Mouse (Mus musculus) stomach, embryonic 16.5 days (tissue): Measurements from ENCODE around the gene Tmem150b. TPM values are rescaled to one million over a fixed set of nuclear protein-coding genes. Genes with fewer than 3 reads are reported as not detected.
A peak's percentile ranks its signal among the peaks of the same experiment; 100 is the strongest.

Experiments
- ATAC-seq: fragments of 200-750 bp; cut with Nextera tagmentation; 2 replicates; pipeline ENCODE4 v1.8.0; 2017; ENCODE audit warnings: moderate number of reproducible peaks, moderate TSS enrichment; ENCODE audit not compliant: insufficient read depth, low FRiP score
- H3K27ac ChIP-seq: fragments of 300-500 bp; sonication (generic); 2 replicates; pipeline ENCODE4 v1.5.1; 2014; ENCODE audit warnings: low read length
- H3K27me3 ChIP-seq: fragments of 300-500 bp; sonication (generic); 2 replicates; pipeline ENCODE4 v1.6.1; 2014; ENCODE audit warnings: low read length, control low read depth, mixed read lengths; ENCODE audit not compliant: control insufficient read depth, insufficient read depth
- H3K36me3 ChIP-seq: fragments of 300-500 bp; sonication (generic); 2 replicates; pipeline ENCODE4 v1.6.1; 2014; ENCODE audit warnings: low read length; ENCODE audit not compliant: control insufficient read depth, insufficient read depth
- H3K4me1 ChIP-seq: fragments of 300-500 bp; sonication (generic); 2 replicates; pipeline ENCODE4 v1.6.1; 2014; ENCODE audit warnings: low read length, control low read depth, mixed read lengths; ENCODE audit not compliant: control insufficient read depth, insufficient read depth
- H3K4me2 ChIP-seq: fragments of 300-500 bp; sonication (generic); 2 replicates; pipeline ENCODE4 v1.6.1; 2014; ENCODE audit warnings: low read depth, low read length, mixed read lengths
- H3K4me3 ChIP-seq: fragments of 300-500 bp; sonication (generic); replicated peaks from 2 replicates; pipeline ENCODE4 v1.5.1; 2014; ENCODE audit warnings: mild to moderate bottlenecking, low read length
- H3K9ac ChIP-seq: fragments of 300-500 bp; sonication (generic); 2 replicates; pipeline ENCODE4 v1.6.1; 2014; ENCODE audit warnings: low read length
- H3K9me3 ChIP-seq: fragments of 300-500 bp; sonication (generic); replicated peaks from 2 replicates; pipeline ENCODE4 v1.6.1; 2016; ENCODE audit warnings: low read length, control low read depth; ENCODE audit not compliant: control insufficient read depth
- WGBS: fragments of 180-500 bp; shearing (Covaris S2); extraction: QIAGEN DNeasy Blood & Tissue Kit; methylation state at CpG from one replicate; pipeline ENCODE4 v1.1.7; 2014; 5-methylcytosine and 5-hydroxymethylcytosine counted together
- polyA plus RNA-seq: library from polyadenylated mRNA; unstranded; fragments of >200 nt; fragmentation: Nextera tagmentation; extraction: Ambion mirVana; gene quantifications from 2 replicates; pipeline ENCODE4 v1.2.1, GENCODE M21; 2015

The Tmem150b gene
- polyA plus RNA-seq, 1 experiment from 2014 or later = 0.76 TPM

- 60% methylated on average over 7 of the region's 7 CpGs for WGBS
- Histone ChIP-seq H3K9me3 (no peaks in the 10 kb centered on the region), H3K4me1 (no peaks in the 10 kb centered on the region), H3K36me3 (peaks cover 9% of the 10 kb centered on the region; the same call in 1 of the 2 replicates), H3K27me3 (no peaks in the 10 kb centered on the region), H3K27ac (peak overlapping the region; percentile 2; the same call in 1 of the 2 replicates), H3K4me3 (no peak overlapping the region), H3K4me2 (no peak overlapping the region), H3K9ac (no peak overlapping the region)
- ATAC-seq = peak; percentile 70; the same call in 1 of the 2 replicates
Measured at GRCm38 (mm10) chr7:4675200-4675599, 49.8 kb downstream of the Tmem150b start.

DNA sequence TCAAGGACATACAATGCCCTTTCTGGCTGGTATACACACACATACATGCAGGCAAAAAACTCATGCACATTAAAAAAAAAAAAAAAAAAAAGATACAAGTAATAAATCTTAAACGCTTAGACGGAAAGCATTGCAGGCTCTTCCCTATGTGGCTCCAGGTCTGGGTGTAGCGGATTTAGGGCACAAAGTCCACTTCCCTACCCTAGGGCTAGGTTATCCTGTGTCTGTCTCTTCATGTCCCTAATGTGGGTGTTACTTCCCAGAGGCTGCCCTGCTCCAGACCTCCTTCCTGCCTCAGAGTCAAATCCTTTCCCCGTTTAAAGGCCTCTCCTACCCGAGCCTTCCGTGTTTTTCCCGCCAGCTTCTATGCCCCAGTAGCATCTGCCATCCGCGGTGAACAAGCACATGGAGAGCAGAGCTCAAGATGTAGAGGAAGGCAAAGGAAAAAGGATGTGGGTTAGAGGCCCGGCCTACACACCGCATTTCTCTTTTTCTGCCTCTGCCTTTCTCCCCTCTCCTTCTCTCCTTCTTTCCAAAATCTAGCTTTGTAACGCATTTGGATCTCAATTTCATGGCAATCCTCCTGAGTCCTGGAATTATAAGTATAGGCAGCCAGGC, 50.8 kb downstream of the Tmem150b start:
- H3K4me1 ChIP-seq = no peaks in the 10 kb centered on the region
- H3K4me3 ChIP-seq = no peak overlapping the region
- no peak for ATAC-seq
- H3K27me3 ChIP-seq = no peaks in the 10 kb centered on the region
- H3K4me2 ChIP-seq = no peak overlapping the region
- no peaks in the 10 kb centered on the region for H3K9me3 ChIP-seq
- 83% methylated on average over 12 of the region's 12 CpGs for WGBS
- peak overlapping the region; percentile 2 for H3K27ac ChIP-seq
- peaks cover 9% of the 10 kb centered on the region; the same call in 1 of the 2 replicates for H3K36me3 ChIP-seq
- no peak overlapping the region for H3K9ac ChIP-seq

- Histone ChIP-seq H3K4me1 (no peaks in the 10 kb centered on the region), H3K9ac (no peak overlapping the region), H3K27ac (peak overlapping the region; percentile 40), H3K27me3 (no peaks in the 10 kb centered on the region), H3K36me3 (peaks cover 9% of the 10 kb centered on the region; the same call in 1 of the 2 replicates), H3K4me3 (no peak overlapping the region), H3K9me3 (no peaks in the 10 kb centered on the region), H3K4me2 (no peak overlapping the region)
- WGBS = 76% methylated on average over 4 of the region's 4 CpGs
- ATAC-seq = no peak
Measured at GRCm38 (mm10) chr7:4671956-4672355, 53.1 kb downstream of the Tmem150b start.

GRCm38 (mm10) chr7:4670655-4671255, 54.3 kb downstream of the Tmem150b start:
- Histone ChIP-seq H3K27me3 (no peaks in the 10 kb centered on the region), H3K4me2 (no peak overlapping the region), H3K4me3 (no peak overlapping the region), H3K4me1 (no peaks in the 10 kb centered on the region), H3K36me3 (0 out of 2 replicates have a peak, but pooled peaks cover 9% of the 10 kb centered on the region), H3K9me3 (no peaks in the 10 kb centered on the region), H3K27ac (no peak overlapping the region), H3K9ac (no peak overlapping the region)
- WGBS = 84% methylated on average over 8 of the region's 8 CpGs
- ATAC-seq = no peak

DNA sequence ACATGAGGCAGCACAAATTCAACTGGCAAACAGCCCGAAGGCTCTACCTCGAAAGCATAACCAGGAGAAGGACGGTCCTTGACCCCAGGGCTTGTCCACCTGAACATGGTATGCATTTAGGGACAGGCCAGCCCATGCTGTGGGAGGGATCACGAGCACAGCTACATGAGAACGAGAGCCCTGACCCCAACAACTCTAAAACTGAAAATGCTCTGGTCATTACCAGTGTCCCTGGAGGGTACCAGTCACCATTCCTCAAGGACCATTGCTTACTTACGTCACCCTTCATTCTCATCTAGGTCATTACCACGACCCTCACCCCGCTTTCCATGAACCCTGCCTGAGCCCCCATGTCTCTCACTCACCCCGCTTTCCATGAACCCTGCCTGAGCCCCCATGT, 55.9 kb downstream of the Tmem150b start:
- H3K36me3 ChIP-seq = 0 out of 2 replicates have a peak, but pooled peaks cover 9% of the 10 kb centered on the region
- 94% methylated on average over 9 of the region's 9 CpGs for WGBS
- no peak overlapping the region for H3K27ac ChIP-seq
- no peaks in the 10 kb centered on the region for H3K4me1 ChIP-seq
- H3K27me3 ChIP-seq = no peaks in the 10 kb centered on the region
- H3K4me2 ChIP-seq = no peak overlapping the region
- no peak overlapping the region for H3K4me3 ChIP-seq
- H3K9ac ChIP-seq = no peak overlapping the region
- ATAC-seq = no peak
- no peaks in the 10 kb centered on the region for H3K9me3 ChIP-seq

GRCm38 (mm10) chr7:4668506-4668905, 56.5 kb downstream of the Tmem150b start:
- H3K4me3 ChIP-seq = no peak overlapping the region
- H3K27me3 ChIP-seq = no peaks in the 10 kb centered on the region
- WGBS = 91% methylated on average over 8 of the region's 8 CpGs
- ATAC-seq = no peak
- no peak overlapping the region for H3K9ac ChIP-seq
- H3K27ac ChIP-seq = no peak overlapping the region
- H3K4me2 ChIP-seq = no peak overlapping the region
- 0 out of 2 replicates have a peak, but pooled peaks cover 9% of the 10 kb centered on the region for H3K36me3 ChIP-seq
- no peaks in the 10 kb centered on the region for H3K4me1 ChIP-seq
- H3K9me3 ChIP-seq = no peaks in the 10 kb centered on the region

- no peaks in the 10 kb centered on the region for H3K4me1 ChIP-seq
- H3K9ac ChIP-seq = no peak overlapping the region
- H3K36me3 ChIP-seq = 0 out of 2 replicates have a peak, but pooled peaks cover 8% of the 10 kb centered on the region
- H3K4me3 ChIP-seq = no peak overlapping the region
- 93% methylated on average over 5 of the region's 5 CpGs for WGBS
- no peaks in the 10 kb centered on the region for H3K27me3 ChIP-seq
- no peak overlapping the region for H3K27ac ChIP-seq
- no peak overlapping the region for H3K4me2 ChIP-seq
- ATAC-seq = no peak
- no peaks in the 10 kb centered on the region for H3K9me3 ChIP-seq
Measured at GRCm38 (mm10) chr7:4666871-4667270, 58.2 kb downstream of the Tmem150b start.

GRCm38 (mm10) chr7:4663742-4664141, 61.3 kb downstream of the Tmem150b start:
- H3K27me3 ChIP-seq = no peaks in the 10 kb centered on the region
- H3K36me3 ChIP-seq = no peaks in the 10 kb centered on the region
- WGBS = 82% methylated on average over 2 of the region's 2 CpGs

GRCm38 (mm10) chr7:4663179-4663578, 61.9 kb downstream of the Tmem150b start:
- Histone ChIP-seq H3K27me3 (no peaks in the 10 kb centered on the region), H3K9ac (no peak overlapping the region), H3K9me3 (no peaks in the 10 kb centered on the region), H3K27ac (no peak overlapping the region), H3K36me3 (no peaks in the 10 kb centered on the region), H3K4me3 (no peak overlapping the region), H3K4me1 (peaks cover 6% of the 10 kb centered on the region; the same call in 1 of the 2 replicates), H3K4me2 (no peak overlapping the region)
- ATAC-seq = no peak
- WGBS = 69% methylated on average over 8 of the region's 8 CpGs

More at GRCm38 (mm10) chr7:4663742-4664141, 61.3 kb downstream of the Tmem150b start:
- Histone ChIP-seq H3K27ac (no peak overlapping the region), H3K4me2 (no peak overlapping the region), H3K9ac (no peak overlapping the region), H3K4me3 (no peak overlapping the region), H3K9me3 (no peaks in the 10 kb centered on the region), H3K4me1 (peaks cover 6% of the 10 kb centered on the region; the same call in 1 of the 2 replicates)
- no peak for ATAC-seq
